Mouse (Mus musculus) neural tube, embryonic 14.5 days (tissue): Measurements from ENCODE around the gene Rpl41. TPM values are rescaled to one million over a fixed set of nuclear protein-coding genes. Genes with fewer than 3 reads are reported as not detected.

Experiments used
- ATAC-seq: fragments of 200-750 bp; cut with Nextera tagmentation; 2 replicates; pipeline ENCODE4 v1.8.0; 2017; ENCODE audit warnings: low read depth, mild to moderate bottlenecking, moderate TSS enrichment, moderate library complexity
- H3K27ac ChIP-seq: fragments of 300-500 bp; sonication (generic); 2 replicates; pipeline ENCODE4 v1.5.1; 2014; ENCODE audit warnings: low read depth, mild to moderate bottlenecking, control low read depth, low read length, moderate library complexity, mixed read lengths
- H3K27me3 ChIP-seq: fragments of 300-500 bp; sonication (generic); 2 replicates; pipeline ENCODE4 v1.6.1; 2014; ENCODE audit warnings: low read length; ENCODE audit not compliant: control insufficient read depth, insufficient read depth
- H3K36me3 ChIP-seq: fragments of 300-500 bp; sonication (generic); 2 replicates; pipeline ENCODE4 v1.6.1; 2014; ENCODE audit warnings: low read length, mixed read lengths; ENCODE audit not compliant: control insufficient read depth, insufficient read depth
- H3K4me1 ChIP-seq: fragments of 300-500 bp; sonication (generic); 2 replicates; pipeline ENCODE4 v1.6.1; 2014; ENCODE audit warnings: low read length; ENCODE audit not compliant: control insufficient read depth, insufficient read depth
- H3K4me2 ChIP-seq: fragments of 300-500 bp; sonication (generic); 2 replicates; pipeline ENCODE4 v1.6.1; 2014; ENCODE audit warnings: mild to moderate bottlenecking, low read depth, low read length, control low read depth
- H3K4me3 ChIP-seq: fragments of 300-500 bp; sonication (generic); 2 replicates; pipeline ENCODE4 v1.5.1; 2014; ENCODE audit warnings: low read depth, low read length, control low read depth, mixed read lengths
- H3K9ac ChIP-seq: fragments of 300-500 bp; sonication (generic); replicated peaks from 2 replicates; pipeline ENCODE4 v1.6.1; 2014; ENCODE audit warnings: low read depth, mild to moderate bottlenecking, control low read depth, low read length, mixed read lengths
- H3K9me3 ChIP-seq: fragments of 300-500 bp; sonication (generic); 2 replicates; pipeline ENCODE4 v1.6.1; 2016; ENCODE audit warnings: low read length; ENCODE audit not compliant: control insufficient read depth
- WGBS: fragments of 180-500 bp; shearing (Covaris S2); extraction: QIAGEN DNeasy Blood & Tissue Kit; methylation state at CpG from one replicate; pipeline ENCODE4 v1.1.7; 2014; 5-methylcytosine and 5-hydroxymethylcytosine counted together
- polyA plus RNA-seq: library from polyadenylated mRNA; unstranded; fragments of >200 nt; fragmentation: Nextera tagmentation; extraction: Ambion mirVana; gene quantifications from 2 replicates; pipeline ENCODE4 v1.2.1, GENCODE M21; 2014

Gene Rpl41
- polyA plus RNA-seq, 1 experiment from 2014 or later = 2,479 TPM

GRCm38 (mm10) chr10:128587697-128588096, 38.6 kb upstream of the Rpl41 start:
- Histone ChIP-seq H3K36me3 (no peaks in the 10 kb centered on the region), H3K9me3 (no peaks in the 10 kb centered on the region), H3K4me3 (no peak overlapping the region; the same call in 1 of the 2 replicates), H3K4me2 (0 out of 2 replicates have a peak overlapping the region, but pooled peaks have one; percentile 5), H3K9ac (no peak overlapping the region), H3K4me1 (no peaks in the 10 kb centered on the region), H3K27me3 (peaks cover 26% of the 10 kb centered on the region), H3K27ac (no peak overlapping the region)
- no peak for ATAC-seq
- WGBS = 60% methylated on average over 8 of the region's 8 CpGs

GRCm38 (mm10) chr10:128587120-128587519, 38.0 kb upstream of the Rpl41 start:
- Histone ChIP-seq H3K4me2 (no peak overlapping the region; the same call in 1 of the 2 replicates), H3K4me1 (no peaks in the 10 kb centered on the region), H3K27me3 (peaks cover 26% of the 10 kb centered on the region), H3K27ac (no peak overlapping the region), H3K36me3 (no peaks in the 10 kb centered on the region), H3K4me3 (no peak overlapping the region; the same call in 1 of the 2 replicates), H3K9me3 (no peaks in the 10 kb centered on the region), H3K9ac (no peak overlapping the region)
- ATAC-seq = no peak
- 45% methylated on average over 4 of the region's 4 CpGs for WGBS

- Histone ChIP-seq H3K9ac (no peak overlapping the region), H3K27me3 (peaks cover 26% of the 10 kb centered on the region), H3K9me3 (no peaks in the 10 kb centered on the region), H3K36me3 (no peaks in the 10 kb centered on the region), H3K4me2 (no peak overlapping the region), H3K4me1 (no peaks in the 10 kb centered on the region), H3K4me3 (0 out of 2 replicates have a peak overlapping the region, but pooled peaks have one; percentile 5), H3K27ac (no peak overlapping the region)
- WGBS = 13% methylated on average over 1 of the region's 1 CpGs
- peak; percentile 25; the same call in 1 of the 2 replicates for ATAC-seq
These were observed 37.4 kb upstream of the Rpl41 start for GRCm38 (mm10) chr10:128586546-128586945.

DNA sequence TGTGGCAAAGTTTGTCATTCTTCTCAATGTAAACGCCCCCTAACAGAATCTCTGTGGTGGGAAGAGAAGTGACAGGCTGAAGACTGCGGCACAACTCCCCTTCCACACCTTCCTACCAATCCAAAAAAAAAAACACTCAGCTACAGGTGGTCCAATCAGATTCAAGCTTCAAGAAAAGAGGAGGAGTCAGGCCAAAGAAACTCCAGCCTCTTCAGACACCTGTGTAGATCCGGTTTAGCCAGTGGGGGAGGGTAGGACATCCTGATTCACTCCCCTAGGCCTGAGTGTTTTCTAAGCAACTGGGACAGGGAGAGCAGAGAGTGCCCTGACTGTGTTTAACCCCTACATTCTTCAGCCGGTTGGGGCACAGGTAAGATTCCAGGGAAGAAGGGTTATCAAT, 35.3 kb upstream of the Rpl41 start:
- H3K4me1 ChIP-seq = no peaks in the 10 kb centered on the region
- H3K27ac ChIP-seq = no peak overlapping the region
- H3K27me3 ChIP-seq = peaks cover 22% of the 10 kb centered on the region
- no peaks in the 10 kb centered on the region for H3K9me3 ChIP-seq
- no peak overlapping the region for H3K4me2 ChIP-seq
- ATAC-seq = no peak
- no peaks in the 10 kb centered on the region for H3K36me3 ChIP-seq
- no peak overlapping the region for H3K9ac ChIP-seq
- 15% methylated on average over 4 of the region's 4 CpGs for WGBS
- no peak overlapping the region for H3K4me3 ChIP-seq

GRCm38 (mm10) chr10:128583644-128584043, 34.5 kb upstream of the Rpl41 start:
- ATAC-seq = no peak
- 26% methylated on average over 7 of the region's 7 CpGs for WGBS
- Histone ChIP-seq H3K36me3 (no peaks in the 10 kb centered on the region), H3K27me3 (peaks cover 16% of the 10 kb centered on the region), H3K27ac (no peak overlapping the region), H3K9ac (no peak overlapping the region), H3K4me1 (no peaks in the 10 kb centered on the region), H3K9me3 (no peaks in the 10 kb centered on the region), H3K4me3 (no peak overlapping the region), H3K4me2 (0 out of 2 replicates have a peak overlapping the region, but pooled peaks have one; percentile 1)

DNA sequence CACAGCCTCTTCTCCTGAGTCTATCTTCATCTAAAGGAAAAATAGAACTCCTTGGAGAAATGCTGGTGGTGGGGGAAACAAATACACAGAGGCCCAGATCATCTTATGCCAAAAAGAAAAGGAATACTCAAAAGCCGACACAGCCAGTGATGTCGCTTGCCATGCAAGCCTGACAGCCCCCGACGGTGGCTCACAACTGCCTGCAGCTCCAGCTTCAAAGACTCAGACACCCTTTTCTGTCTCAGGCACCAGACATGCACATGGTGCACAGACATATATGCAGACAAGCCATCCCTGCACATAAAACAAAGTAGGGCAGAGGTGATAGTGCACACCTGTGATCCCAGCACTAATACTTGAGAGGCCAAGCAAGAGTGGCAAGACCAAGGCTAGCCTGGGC, 30.6 kb upstream of the Rpl41 start:
- H3K4me3 ChIP-seq = no peak overlapping the region
- 87% methylated on average over 4 of the region's 4 CpGs for WGBS
- ATAC-seq = no peak
- H3K27ac ChIP-seq = no peak overlapping the region
- no peaks in the 10 kb centered on the region for H3K9me3 ChIP-seq
- no peak overlapping the region for H3K4me2 ChIP-seq
- no peaks in the 10 kb centered on the region for H3K36me3 ChIP-seq
- no peak overlapping the region for H3K9ac ChIP-seq
- H3K27me3 ChIP-seq = no peaks in the 10 kb centered on the region
- no peaks in the 10 kb centered on the region for H3K4me1 ChIP-seq

- H3K9me3 ChIP-seq = no peaks in the 10 kb centered on the region
- no peak overlapping the region for H3K27ac ChIP-seq
- ATAC-seq = no peak
- 88% methylated on average over 3 of the region's 3 CpGs for WGBS
- H3K27me3 ChIP-seq = no peaks in the 10 kb centered on the region
- no peaks in the 10 kb centered on the region for H3K36me3 ChIP-seq
- no peak overlapping the region for H3K9ac ChIP-seq
- no peaks in the 10 kb centered on the region for H3K4me1 ChIP-seq
- no peak overlapping the region for H3K4me2 ChIP-seq
- H3K4me3 ChIP-seq = no peak overlapping the region
These were observed 30.2 kb upstream of the Rpl41 start for GRCm38 (mm10) chr10:128579298-128579697.

- Histone ChIP-seq H3K27me3 (no peaks in the 10 kb centered on the region), H3K36me3 (no peaks in the 10 kb centered on the region), H3K27ac (no peak overlapping the region), H3K9me3 (no peaks in the 10 kb centered on the region), H3K4me3 (no peak overlapping the region), H3K4me1 (no peaks in the 10 kb centered on the region), H3K4me2 (no peak overlapping the region), H3K9ac (no peak overlapping the region)
- ATAC-seq = no peak
- 86% methylated on average over 11 of the region's 11 CpGs for WGBS
These were observed 29.2 kb upstream of the Rpl41 start for GRCm38 (mm10) chr10:128578330-128578729.

- H3K9ac ChIP-seq = no peak overlapping the region
- H3K4me2 ChIP-seq = no peak overlapping the region
- H3K27me3 ChIP-seq = no peaks in the 10 kb centered on the region
- 93% methylated on average over 2 of the region's 2 CpGs for WGBS
- no peak overlapping the region for H3K27ac ChIP-seq
- H3K9me3 ChIP-seq = no peaks in the 10 kb centered on the region
- no peaks in the 10 kb centered on the region for H3K36me3 ChIP-seq
- ATAC-seq = no peak
- H3K4me1 ChIP-seq = no peaks in the 10 kb centered on the region
- H3K4me3 ChIP-seq = no peak overlapping the region
These were observed 26.0 kb upstream of the Rpl41 start for GRCm38 (mm10) chr10:128575063-128575462.
